Mouse (Mus musculus) E14TG2a.4 (cell line): ENCODE measurements around the gene Dcaf4.
A peak's percentile ranks its signal among the peaks of the same experiment; 100 is the strongest.

Experiments
- H3K27me3 ChIP-seq: 2 replicates; pipeline ENCODE4 v1.6.1; 2014; ENCODE audit warnings: low read length, control low read depth; ENCODE audit not compliant: insufficient read depth
- H3K36me3 ChIP-seq: 2 replicates; pipeline ENCODE4 v1.6.1; 2014; ENCODE audit warnings: low read length, control low read depth; ENCODE audit not compliant: insufficient read depth
- H3K4me1 ChIP-seq: replicated peaks from 2 replicates; pipeline ENCODE4 v1.6.1; 2014; ENCODE audit warnings: low read depth, low read length, control low read depth
- H3K4me3 ChIP-seq: replicated peaks from 2 replicates; pipeline ENCODE4 v1.5.1; 2014; ENCODE audit warnings: mild to moderate bottlenecking, low read length
- H3K9me3 ChIP-seq: 2 replicates; pipeline ENCODE4 v1.6.1; 2014; ENCODE audit warnings: low read length, control low read depth
- CTCF ChIP-seq: conservative IDR thresholded peaks from 2 replicates; pipeline ENCODE4 v1.5.1; 2014; ENCODE audit warnings: low read length
- NANOG ChIP-seq: IDR thresholded peaks from 2 replicates; pipeline ENCODE4 v1.6.1; 2014; ENCODE audit warnings: borderline replicate concordance, low read length, mixed read lengths
- POU5F1 ChIP-seq: IDR thresholded peaks from 2 replicates; pipeline ENCODE4 v1.6.1; 2014; ENCODE audit warnings: low read length, borderline replicate concordance

The Dcaf4 gene

GRCm38 (mm10) chr12:83502190-83502589 is 18.1 kb upstream of the Dcaf4 start:
- Histone ChIP-seq H3K4me1 (peaks cover 11% of the 10 kb centered on the region), H3K36me3 (no peaks in the 10 kb centered on the region), H3K27me3 (peaks cover 7% of the 10 kb centered on the region; the same call in 1 of the 2 replicates), H3K9me3 (no peaks in the 10 kb centered on the region), H3K4me3 (no peak overlapping the region)
- TF ChIP-seq POU5F1 (no peak), CTCF (peak; percentile 72), NANOG (no peak)

- peak overlapping the region; percentile 43; the same call in 1 of the 2 replicates for H3K4me3 ChIP-seq
- H3K36me3 ChIP-seq, result no peaks in the 10 kb centered on the region
- H3K9me3 ChIP-seq, result no peaks in the 10 kb centered on the region
- H3K4me1 ChIP-seq, result peaks cover 30% of the 10 kb centered on the region
- H3K27me3 ChIP-seq, result peaks cover 5% of the 10 kb centered on the region; the same call in 1 of the 2 replicates
- no peak for TF ChIP-seq CTCF
- TF ChIP-seq NANOG, result no peak
- TF ChIP-seq POU5F1, result no peak
Observed at GRCm38 (mm10) chr12:83506543-83506942, 13.7 kb upstream of the Dcaf4 start.

GRCm38 (mm10) chr12:83510586-83510985 is 9.7 kb upstream of the Dcaf4 start:
- no peak for TF ChIP-seq POU5F1
- no peak for TF ChIP-seq CTCF
- no peak for TF ChIP-seq NANOG
- Histone ChIP-seq H3K4me1 (peaks cover 59% of the 10 kb centered on the region), H3K9me3 (no peaks in the 10 kb centered on the region), H3K4me3 (no peak overlapping the region), H3K27me3 (no peaks in the 10 kb centered on the region), H3K36me3 (no peaks in the 10 kb centered on the region)

GRCm38 (mm10) chr12:83512783-83513182 is 7.5 kb upstream of the Dcaf4 start:
- Histone ChIP-seq H3K9me3 (no peaks in the 10 kb centered on the region), H3K27me3 (no peaks in the 10 kb centered on the region), H3K4me3 (no peak overlapping the region), H3K36me3 (no peaks in the 10 kb centered on the region), H3K4me1 (peaks cover 68% of the 10 kb centered on the region)
- TF ChIP-seq POU5F1 (no peak), CTCF (no peak), NANOG (no peak)

- TF ChIP-seq CTCF (no peak), NANOG (no peak), POU5F1 (no peak)
- no peaks in the 10 kb centered on the region for H3K27me3 ChIP-seq
- H3K36me3 ChIP-seq, result no peaks in the 10 kb centered on the region
- H3K4me1 ChIP-seq, result peaks cover 68% of the 10 kb centered on the region
- no peak overlapping the region for H3K4me3 ChIP-seq
- H3K9me3 ChIP-seq, result no peaks in the 10 kb centered on the region
Observed at GRCm38 (mm10) chr12:83513185-83513584, 7.1 kb upstream of the Dcaf4 start.

- H3K9me3 ChIP-seq, result no peaks in the 10 kb centered on the region
- peaks cover 75% of the 10 kb centered on the region for H3K4me1 ChIP-seq
- no peak for TF ChIP-seq CTCF
- TF ChIP-seq POU5F1, result no peak
- TF ChIP-seq NANOG, result no peak
- no peak overlapping the region for H3K4me3 ChIP-seq
- no peaks in the 10 kb centered on the region for H3K36me3 ChIP-seq
- no peaks in the 10 kb centered on the region for H3K27me3 ChIP-seq
Observed at GRCm38 (mm10) chr12:83514216-83514615, 6.0 kb upstream of the Dcaf4 start.

GRCm38 (mm10) chr12:83517580-83517979 is 2.7 kb upstream of the Dcaf4 start:
- TF ChIP-seq NANOG (no peak), POU5F1 (no peak), CTCF (no peak)

GRCm38 (mm10) chr12:83521083-83521482 is 817 bp downstream of the Dcaf4 start:
- no peaks in the 10 kb centered on the region for H3K9me3 ChIP-seq
- no peaks in the 10 kb centered on the region for H3K27me3 ChIP-seq
- peak overlapping the region; percentile 93 for H3K4me3 ChIP-seq
- H3K4me1 ChIP-seq, result peaks cover 88% of the 10 kb centered on the region
- peaks cover 12% of the 10 kb centered on the region for H3K36me3 ChIP-seq
- TF ChIP-seq POU5F1 (no peak), CTCF (no peak), NANOG (no peak)

More at GRCm38 (mm10) chr12:83517580-83517979, 2.7 kb upstream of the Dcaf4 start:
- Histone ChIP-seq H3K9me3 (no peaks in the 10 kb centered on the region), H3K27me3 (no peaks in the 10 kb centered on the region), H3K36me3 (no peaks in the 10 kb centered on the region), H3K4me1 (peaks cover 83% of the 10 kb centered on the region), H3K4me3 (no peak overlapping the region; the same call in 1 of the 2 replicates)

GRCm38 (mm10) chr12:83523056-83523455 is 2.8 kb downstream of the Dcaf4 start:
- H3K4me1 ChIP-seq, result peaks cover 91% of the 10 kb centered on the region
- TF ChIP-seq NANOG, result no peak
- TF ChIP-seq CTCF, result no peak
- TF ChIP-seq POU5F1, result no peak
- no peaks in the 10 kb centered on the region for H3K9me3 ChIP-seq
- peaks cover 30% of the 10 kb centered on the region for H3K36me3 ChIP-seq
- H3K27me3 ChIP-seq, result no peaks in the 10 kb centered on the region
- peak overlapping the region; percentile 49 for H3K4me3 ChIP-seq
